Mouse (Mus musculus): ENCODE data around the gene Gm6176. TPM values are rescaled to one million over a fixed set of nuclear protein-coding genes. Genes with fewer than 3 reads are reported as not detected.
"Not testable (repeated sequence)": the region's sequence is repeated elsewhere in the genome, so short reads cannot be mapped to it uniquely, and the experiment has no call there.

Gm6176 gene
- not detected in 2 replicates for polyA plus RNA-seq (2015; fragmentation: Nextera tagmentation; extraction: Ambion mirVana)

DNA sequence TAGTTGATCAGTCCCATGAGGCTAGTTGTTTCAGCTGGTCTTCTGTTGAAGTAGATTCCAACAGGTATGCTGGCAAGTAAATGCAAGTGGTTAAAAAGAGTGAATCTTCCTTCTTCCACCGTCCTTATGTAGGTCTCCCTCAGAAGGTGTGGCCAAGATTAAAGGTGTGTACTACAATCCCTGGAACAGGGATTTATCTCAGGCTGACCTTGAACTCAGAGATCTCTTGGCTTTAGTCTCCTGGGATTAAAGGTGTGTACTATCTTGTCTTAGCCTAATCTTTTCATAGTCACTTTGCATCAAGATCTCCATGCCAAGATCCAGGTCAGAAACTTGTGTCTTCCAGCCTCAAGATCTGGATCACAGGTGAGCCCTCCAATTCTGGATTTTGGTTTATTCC is at the start of gene Gm6176:
Gene Gm6176, minus strand, starts transcription at position 101 of the 400 bp plus-strand sequence.
- H3K9ac ChIP-seq (replicated peaks; ENCODE audit: low read depth, low read length); H3K27me3 ChIP-seq (replicated peaks; ENCODE audit: control insufficient read depth, insufficient read depth, low read length); H3K4me3 ChIP-seq (replicated peaks; ENCODE audit: low read length); H3K4me1 ChIP-seq (replicated peaks; ENCODE audit: control insufficient read depth, insufficient read depth, low read length); H3K36me3 ChIP-seq (ENCODE audit: control insufficient read depth, insufficient read depth); H3K27ac ChIP-seq (ENCODE audit: low read length); H3K4me2 ChIP-seq (ENCODE audit: low read length); H3K9me3 ChIP-seq (ENCODE audit: control insufficient read depth, low read length); ATAC-seq: not testable (repeated sequence)
- no CpG with 5 or more reads among the region's 1 CpGs for WGBS

DNA sequence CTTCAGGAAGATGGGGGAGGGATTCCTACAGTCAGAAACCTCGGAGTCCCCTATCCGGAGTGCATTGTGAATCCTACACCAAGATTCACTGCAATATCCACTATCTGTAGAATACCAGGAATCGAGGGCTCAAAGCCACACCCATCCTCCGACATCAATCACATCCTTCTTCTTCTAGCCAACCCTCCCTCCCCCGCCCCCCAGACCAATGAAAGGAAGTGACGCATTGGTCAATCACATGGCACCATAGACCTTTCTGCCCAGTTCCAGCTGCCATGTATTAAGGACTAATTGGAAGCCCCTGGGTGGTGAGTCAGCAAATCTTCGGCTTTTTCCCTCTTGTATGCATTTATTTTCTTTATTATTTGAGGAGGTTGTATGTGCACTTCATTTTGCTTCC is 12.7 kb upstream of the Gm6176 start, which contains the start of gene Vmn1r139:
Gene Vmn1r139, plus strand, starts transcription at position 301 of the 400 bp plus-strand sequence.
- not testable (repeated sequence) for ATAC-seq; H3K9ac ChIP-seq (replicated peaks; ENCODE audit: low read depth, low read length); H3K9me3 ChIP-seq (ENCODE audit: control insufficient read depth, low read length); H3K4me1 ChIP-seq (replicated peaks; ENCODE audit: control insufficient read depth, insufficient read depth, low read length); H3K27me3 ChIP-seq (replicated peaks; ENCODE audit: control insufficient read depth, insufficient read depth, low read length); H3K27ac ChIP-seq (ENCODE audit: low read length); H3K36me3 ChIP-seq (ENCODE audit: control insufficient read depth, insufficient read depth); H3K4me3 ChIP-seq (replicated peaks; ENCODE audit: low read length); H3K4me2 ChIP-seq (ENCODE audit: low read length)
- no CpG with 5 or more reads among the region's 7 CpGs for WGBS

DNA sequence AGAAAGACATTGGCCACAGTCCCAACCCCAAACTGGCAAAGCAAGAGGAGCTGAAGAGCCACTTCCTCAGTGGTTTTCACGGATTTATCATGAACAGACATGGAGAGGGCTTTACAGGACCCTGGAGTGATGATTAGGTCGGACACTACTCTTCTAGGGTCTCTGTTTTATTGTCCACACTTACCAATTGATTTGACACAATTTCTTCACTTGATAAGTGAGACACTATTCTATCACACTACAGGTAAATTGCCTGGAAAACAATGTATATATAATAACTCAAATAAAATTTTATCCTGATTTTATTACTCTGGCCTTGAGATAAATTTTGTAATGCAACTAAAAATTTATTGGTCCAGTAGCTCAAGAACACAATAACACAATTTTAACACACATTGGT is 27.3 kb downstream of the Gm6176 start, which contains the start of gene Vmn1r138:
Gene Vmn1r138, minus strand, starts transcription at position 101 of the 400 bp plus-strand sequence.
- no CpG with 5 or more reads among the region's 2 CpGs for WGBS
- H3K9ac ChIP-seq (replicated peaks; ENCODE audit: low read depth, low read length); H3K4me3 ChIP-seq (replicated peaks; ENCODE audit: low read length); H3K4me2 ChIP-seq (ENCODE audit: low read length); H3K27ac ChIP-seq (ENCODE audit: low read length); H3K36me3 ChIP-seq (ENCODE audit: control insufficient read depth, insufficient read depth); H3K27me3 ChIP-seq (replicated peaks; ENCODE audit: control insufficient read depth, insufficient read depth, low read length); H3K4me1 ChIP-seq (replicated peaks; ENCODE audit: control insufficient read depth, insufficient read depth, low read length); ATAC-seq; H3K9me3 ChIP-seq (ENCODE audit: control insufficient read depth, low read length): not testable (repeated sequence)

Other genes with a start within 250 kb of the Gm6176 start
- gene Vmn1r135, start 224.0 kb downstream of the Gm6176 start, polyA plus RNA-seq (2015; fragmentation: Nextera tagmentation; extraction: Ambion mirVana), result not detected in 2 replicates
- gene Gm5725, start 212.0 kb downstream of the Gm6176 start, polyA plus RNA-seq (2015; fragmentation: Nextera tagmentation; extraction: Ambion mirVana), result not detected in 2 replicates
- gene Gm5891, start 135.0 kb downstream of the Gm6176 start, polyA plus RNA-seq (2015; fragmentation: Nextera tagmentation; extraction: Ambion mirVana), result not detected in 2 replicates
- gene Vmn1r137, start 61.7 kb downstream of the Gm6176 start, polyA plus RNA-seq (2015; fragmentation: Nextera tagmentation; extraction: Ambion mirVana), result not detected in 2 replicates
- gene Vmn1r138, start 27.4 kb downstream of the Gm6176 start, polyA plus RNA-seq (2015; fragmentation: Nextera tagmentation; extraction: Ambion mirVana), result not detected in 2 replicates
- not detected in 2 replicates for gene Vmn1r139, start 12.8 kb upstream of the Gm6176 start, polyA plus RNA-seq (2015; fragmentation: Nextera tagmentation; extraction: Ambion mirVana)
- not detected in 2 replicates for gene Gm16451, start 61.9 kb upstream of the Gm6176 start, polyA plus RNA-seq (2015; fragmentation: Nextera tagmentation; extraction: Ambion mirVana)
- gene Gm10666, start 78.4 kb upstream of the Gm6176 start, polyA plus RNA-seq (2015; fragmentation: Nextera tagmentation; extraction: Ambion mirVana), result not detected in 2 replicates
- gene Vmn1r142, start 107.7 kb upstream of the Gm6176 start, polyA plus RNA-seq (2015; fragmentation: Nextera tagmentation; extraction: Ambion mirVana), result not detected in 2 replicates
- not detected in 2 replicates for gene Vmn1r143, start 133.1 kb upstream of the Gm6176 start, polyA plus RNA-seq (2015; fragmentation: Nextera tagmentation; extraction: Ambion mirVana)
- gene Gm8653, start 145.0 kb upstream of the Gm6176 start, polyA plus RNA-seq (2015; fragmentation: Nextera tagmentation; extraction: Ambion mirVana), result not detected in 2 replicates
- not detected in 2 replicates for gene Gm8453, start 173.2 kb upstream of the Gm6176 start, polyA plus RNA-seq (2015; fragmentation: Nextera tagmentation; extraction: Ambion mirVana)